Mouse (Mus musculus) heart, postnatal 0 days (tissue): ENCODE measurements around the gene Gm37240.

Experiments
- CTCF ChIP-seq: IDR thresholded peaks from 2 replicates; pipeline ENCODE4 v1.5.1; 2016; ENCODE audit warnings: antibody characterized with exemption, control low read depth, low read depth
- EP300 ChIP-seq: IDR thresholded peaks from 2 replicates; pipeline ENCODE4 v1.6.1; 2016; ENCODE audit warnings: antibody characterized with exemption, low read depth

- TF ChIP-seq CTCF: no peak
- no peak for TF ChIP-seq EP300
These were observed 1436.7 kb downstream of the Gm37240 start for GRCm38 (mm10) chr3:84450651-84451050.
